ENCODE assay signal across 9 mouse cellular contexts in genomic region chr2:19343901-19344635, GRCm38 (mm10). TPM values are rescaled to one million over a fixed set of nuclear protein-coding genes. Genes with fewer than 3 reads are reported as not detected.
DNase-seq lines count a peak whose midpoint lies in the region; ATAC-seq lines count a peak whose summit lies in the region.
"Had no signal": no experiment of that assay in that cellular context is flagged by ENCODE, and none has a peak within 500 bp of the region (broad histone marks: within the 10 kb centered on the region; RNA-seq: fewer than 3 reads in every experiment).

No protein-coding gene starts in this region.

- peak overlapping the region; percentile 26; the same call in 1 of the 2 replicates for H3K9ac ChIP-seq in kidney, embryonic 16.5 days (replicated peaks; ENCODE audit: low read length)
- no peak overlapping the region for H3K9ac ChIP-seq in liver, embryonic 11.5 days (ENCODE audit: low read depth, low read length)

- peaks cover 7% of the 10 kb centered on the region; the same call in 1 of the 2 replicates for H3K4me1 ChIP-seq in kidney, embryonic 16.5 days (ENCODE audit: insufficient read depth, low read length)
- H3K4me1 ChIP-seq in liver, embryonic 11.5 days (replicated peaks; ENCODE audit: control insufficient read depth, insufficient read depth, low read length): no peaks in the 10 kb centered on the region

- no peaks in the 10 kb centered on the region for H3K27me3 ChIP-seq in kidney, embryonic 16.5 days (ENCODE audit: insufficient read depth, low read length)
- H3K27me3 ChIP-seq in liver, embryonic 11.5 days (replicated peaks; ENCODE audit: control insufficient read depth, insufficient read depth, low read length): no peaks in the 10 kb centered on the region

- peak; percentile 26 for DNase-seq in cerebellum, adult 11-12 months
- peak; percentile 73 to 76 for DNase-seq in cerebellum, postnatal 10 days
- peak; percentile 51 to 52 for DNase-seq in heart, adult 18-20 months
- DNase-seq in liver, embryonic 11.5 days (ENCODE audit: low spot score): no peak
- DNase-seq in naive thymus-derived CD4-positive, alpha-beta T cell, adult 2 months (ENCODE audit: low read depth): peak; percentile 6
- no peak for DNase-seq in MN1 (ENCODE audit: low spot score)

- H3K9me3 ChIP-seq in kidney, embryonic 16.5 days (ENCODE audit: low read length): no peaks in the 10 kb centered on the region
- H3K9me3 ChIP-seq in liver, embryonic 11.5 days (ENCODE audit: control insufficient read depth, low read length): no peaks in the 10 kb centered on the region

- peak overlapping the region; percentile 46 for H3K4me2 ChIP-seq in kidney, embryonic 16.5 days (replicated peaks; ENCODE audit: low read depth, low read length)
- peak overlapping the region; percentile 1; the same call in 1 of the 2 replicates for H3K4me2 ChIP-seq in liver, embryonic 11.5 days

- peak overlapping the region; percentile 18 for H3K4me3 ChIP-seq in kidney, embryonic 16.5 days (ENCODE audit: low read length)
- no peak overlapping the region for H3K4me3 ChIP-seq in liver, embryonic 11.5 days (ENCODE audit: low read depth, low read length)
- H3K4me3 ChIP-seq: erythroblast, embryonic 14.5 days had no signal

- no peaks in the 10 kb centered on the region for H3K36me3 ChIP-seq in kidney, embryonic 16.5 days (ENCODE audit: insufficient read depth, low read length)
- no peaks in the 10 kb centered on the region for H3K36me3 ChIP-seq in liver, embryonic 11.5 days (ENCODE audit: control insufficient read depth, insufficient read depth, low read length)

- H3K27ac ChIP-seq in kidney, embryonic 16.5 days (ENCODE audit: low read length): 0 out of 2 replicates have a peak overlapping the region, but pooled peaks have one; percentile 18
- no peak overlapping the region for H3K27ac ChIP-seq in liver, embryonic 11.5 days (ENCODE audit: low read depth, low read length)

- 36% methylated on average over 10 of the region's 10 CpGs for WGBS in kidney, embryonic 16.5 days
- WGBS in liver, embryonic 11.5 days: 41% methylated on average over 10 of the region's 10 CpGs

- ATAC-seq in cerebellum, adult (ENCODE audit: insufficient number of reproducible peaks, low FRiP score, low TSS enrichment): no peak; the same call in 1 of the 2 replicates
- ATAC-seq in kidney, embryonic 16.5 days (ENCODE audit: low FRiP score, low TSS enrichment): peak; percentile 69; the same call in 1 of the 2 replicates
- 0 out of 2 replicates have a peak, but pooled peaks have one; percentile 10 for ATAC-seq in liver, embryonic 11.5 days (replicated peaks; ENCODE audit: low FRiP score)

RNA-seq across cellular contexts. Expression of gene Msrb2, which starts 27.2 kb away (rescaled TPM):
- 10 to 100 TPM; 62.6 to 68.2 TPM for total RNA-seq in heart, adult 18-20 months (2021)
- 35.1 and 36.5 TPM in 2 replicates for polyA plus RNA-seq in kidney, embryonic 16.5 days (2015; fragmentation: Nextera tagmentation; extraction: Ambion mirVana)
- polyA plus RNA-seq in liver, embryonic 11.5 days (2014; fragmentation: Nextera tagmentation; extraction: Ambion mirVana): 17.2 and 20.6 TPM in 2 replicates

Comparison
In these comparisons a context has a peak if more than half of its experiments do, and no peak if none do; other contexts are left out.
1. DNase-seq: peak in cerebellum, adult 11-12 months (single experiment), cerebellum, postnatal 10 days (2 of 2), heart, adult 18-20 months (2 of 2) and naive thymus-derived CD4-positive, alpha-beta T cell, adult 2 months (single experiment); none in liver, embryonic 11.5 days (single experiment) and MN1 (single experiment).